Mouse (Mus musculus): ENCODE measurements around the gene Shd.

The Shd gene

GRCm38 (mm10) chr17:56006956-56007355 lies 36.7 kb downstream of the Shd start:
- in situ Hi-C loops (cut with MseI, MboI) = no loop called here

- in situ Hi-C loops (cut with MseI, MboI) = no loop called here
These were observed 37.4 kb downstream of the Shd start for GRCm38 (mm10) chr17:56007444-56008355.

GRCm38 (mm10) chr17:56008356-56009087 lies 38.3 kb downstream of the Shd start:
- in situ Hi-C loops (cut with MseI, MboI) = no loop called here

- in situ Hi-C loops (cut with MseI, MboI) = no loop called here
These were observed 39.1 kb downstream of the Shd start for GRCm38 (mm10) chr17:56009088-56009961.

GRCm38 (mm10) chr17:56009962-56010240 lies 39.6 kb downstream of the Shd start:
- in situ Hi-C loops (cut with MseI, MboI) = loop anchor here in 1 of 2 experiments (10.0 kb wide), 1 partner anchor 45 kb away; no protein-coding TSS in a partner anchor

- in situ Hi-C loops (cut with MseI, MboI) = loop anchor here in 1 of 2 experiments (10.0 kb wide), 1 partner anchor 45 kb away; no protein-coding TSS in a partner anchor
These were observed 40.0 kb downstream of the Shd start for GRCm38 (mm10) chr17:56010255-56010654.

- in situ Hi-C loops (cut with MseI, MboI) = loop anchor here in 1 of 2 experiments (10.0 kb wide), 1 partner anchor 46 kb away; no protein-coding TSS in a partner anchor
These were observed 40.4 kb downstream of the Shd start for GRCm38 (mm10) chr17:56010681-56011080.

- in situ Hi-C loops (cut with MseI, MboI) = loop anchor here in 1 of 2 experiments (10.0 kb wide), 1 partner anchor 47 kb away; no protein-coding TSS in a partner anchor
These were observed 41.2 kb downstream of the Shd start for GRCm38 (mm10) chr17:56011441-56011840.

- in situ Hi-C loops (cut with MseI, MboI) = loop anchor here (5.0 to 10.0 kb wide), 2 partner anchors 43 to 50 kb away; partner anchors contain the start of gene Shd (in 1 of the 2)
These were observed 45.0 kb downstream of the Shd start for GRCm38 (mm10) chr17:56015293-56015692.

GRCm38 (mm10) chr17:56016382-56016781 lies 46.1 kb downstream of the Shd start:
- in situ Hi-C loops (cut with MseI, MboI) = loop anchor here (5.0 to 10.0 kb wide), 2 partner anchors 44 to 52 kb away; partner anchors contain the start of gene Shd (in 1 of the 2)

GRCm38 (mm10) chr17:56016793-56017785 lies 46.8 kb downstream of the Shd start:
- in situ Hi-C loops (cut with MseI, MboI) = loop anchor here (5.0 to 10.0 kb wide), 2 partner anchors 45 to 52 kb away; partner anchors contain the start of gene Shd (in 1 of the 2)

GRCm38 (mm10) chr17:56017848-56018247 lies 47.6 kb downstream of the Shd start:
- in situ Hi-C loops (cut with MseI, MboI) = loop anchor here (5.0 to 10.0 kb wide), 2 partner anchors 46 to 53 kb away; partner anchors contain the start of gene Shd (in 1 of the 2)

- in situ Hi-C loops (cut with MseI, MboI) = loop anchor here (5.0 to 10.0 kb wide), 2 partner anchors 46 to 54 kb away; partner anchors contain the start of gene Shd (in 1 of the 2)
These were observed 48.3 kb downstream of the Shd start for GRCm38 (mm10) chr17:56018347-56019131.

GRCm38 (mm10) chr17:56020400-56021084 lies 50.3 kb downstream of the Shd start:
- in situ Hi-C loops (cut with MseI, MboI) = no loop called here

GRCm38 (mm10) chr17:56021161-56021910 lies 51.1 kb downstream of the Shd start:
- in situ Hi-C loops (cut with MseI, MboI) = no loop called here

- in situ Hi-C loops (cut with MseI, MboI) = no loop called here
These were observed 52.1 kb downstream of the Shd start for GRCm38 (mm10) chr17:56022131-56022988.

- in situ Hi-C loops (cut with MseI, MboI) = no loop called here
These were observed 52.7 kb downstream of the Shd start for GRCm38 (mm10) chr17:56022989-56023290.
